Mouse (Mus musculus) lung, postnatal 0 days (tissue): ENCODE data around the gene Zfp710.

Experiments used
- CTCF ChIP-seq: IDR thresholded peaks from 2 replicates; pipeline ENCODE4 v1.5.1; 2016; ENCODE audit warnings: antibody characterized with exemption, mild to moderate bottlenecking
- EP300 ChIP-seq: IDR thresholded peaks from 2 replicates; pipeline ENCODE4 v1.6.1; 2016; ENCODE audit warnings: antibody characterized with exemption, mild to moderate bottlenecking, control low read depth

- TF ChIP-seq CTCF (no peak), EP300 (no peak)
Observed at GRCm38 (mm10) chr7:80059064-80059838, 34.6 kb downstream of the Zfp710 start.
